Mouse (Mus musculus): ENCODE results near the gene Acsl6. TPM values are rescaled to one million over a fixed set of nuclear protein-coding genes. Genes with fewer than 3 reads are reported as not detected.

Acsl6 gene
- polyA plus RNA-seq (2014; fragmentation: Nextera tagmentation; extraction: Ambion mirVana): 0.22 and 0.28 TPM in 2 replicates

- peaks cover 0 to 8% of the 10 kb centered on the region in 2 experiments; a peak in 3 of 4 replicates for H3K4me1 ChIP-seq (ENCODE audit: control insufficient read depth in 2 of 2, insufficient read depth in 2 of 2, low read length in 2 of 2)
- peak within 1 kb of the TSS; percentile 47 to 50 for H3K4me3 ChIP-seq (ENCODE audit: control insufficient read depth in 1 of 2, insufficient read depth in 1 of 2, low read depth in 1 of 2, low read length in 2 of 2)
- H3K9me3 ChIP-seq (ENCODE audit: control insufficient read depth, low read length): 0 out of 2 replicates have a peak, but pooled peaks cover 3% of the 10 kb centered on the region
- 0 out of 2 replicates have a peak within 1 kb of the TSS, but pooled peaks have one; percentile 50 for H3K9ac ChIP-seq (ENCODE audit: low read length)
- H3K4me2 ChIP-seq (ENCODE audit: low read length): peak within 1 kb of the TSS; percentile 95
- no peak for ATAC-seq (ENCODE audit: insufficient number of reproducible peaks, insufficient read depth, low FRiP score, low read depth)
- H3K27ac ChIP-seq (replicated peaks in 1 of 2; ENCODE audit: control insufficient read depth in 1 of 2, insufficient read depth in 1 of 2, low read depth in 2 of 2, low read length in 2 of 2): no peak within 1 kb of the TSS
- under 1% methylated on average over 58 of the region's 59 CpGs for WGBS
- H3K27me3 ChIP-seq (ENCODE audit: control insufficient read depth, insufficient read depth, low read length): peaks cover 31% of the 10 kb centered on the region
- H3K36me3 ChIP-seq (ENCODE audit: control insufficient read depth, insufficient read depth, low read length): no peaks in the 10 kb centered on the region
These were observed at the start of gene Acsl6 for GRCm38 (mm10) chr11:54303728-54304470. Acsl6 (plus strand) TSS chr11:54303798.

- Histone ChIP-seq H3K36me3 (ENCODE audit: control insufficient read depth, insufficient read depth, low read length) (no peaks in the 10 kb centered on the region), H3K9me3 (ENCODE audit: control insufficient read depth, low read length) (no peaks in the 10 kb centered on the region), H3K27me3 (ENCODE audit: control insufficient read depth, insufficient read depth, low read length) (peaks cover 2% of the 10 kb centered on the region; the same call in 1 of the 2 replicates), H3K4me2 (ENCODE audit: low read length) (no peak overlapping the region), H3K9ac (ENCODE audit: low read length) (no peak overlapping the region), H3K27ac (replicated peaks in 1 of 2; ENCODE audit: control insufficient read depth in 1 of 2, insufficient read depth in 1 of 2, low read depth in 2 of 2, low read length in 2 of 2) (no peak overlapping the region), H3K4me3 (ENCODE audit: control insufficient read depth in 1 of 2, insufficient read depth in 1 of 2, low read depth in 1 of 2, low read length in 2 of 2) (no peak overlapping the region), H3K4me1 (ENCODE audit: control insufficient read depth in 2 of 2, insufficient read depth in 2 of 2, low read length in 2 of 2) (peaks cover 0 to 3% of the 10 kb centered on the region in 2 experiments; a peak in 1 of 4 replicates)
- no peak for ATAC-seq (ENCODE audit: insufficient number of reproducible peaks, insufficient read depth, low FRiP score, low read depth)
- 41% methylated on average over 4 of the region's 4 CpGs for WGBS
These were observed 49.5 kb upstream of the Acsl6 start for GRCm38 (mm10) chr11:54254114-54254513.

GRCm38 (mm10) chr11:54256624-54257376, 46.8 kb upstream of the Acsl6 start:
- H3K9ac ChIP-seq (ENCODE audit: low read length): no peak overlapping the region
- H3K27ac ChIP-seq (replicated peaks in 1 of 2; ENCODE audit: control insufficient read depth in 1 of 2, insufficient read depth in 1 of 2, low read depth in 2 of 2, low read length in 2 of 2): no peak overlapping the region
- no peaks in the 10 kb centered on the region for H3K9me3 ChIP-seq (ENCODE audit: control insufficient read depth, low read length)
- H3K4me1 ChIP-seq (ENCODE audit: control insufficient read depth in 2 of 2, insufficient read depth in 2 of 2, low read length in 2 of 2): no peaks in the 10 kb centered on the region
- ATAC-seq (ENCODE audit: insufficient number of reproducible peaks, insufficient read depth, low FRiP score, low read depth): no peak
- H3K4me2 ChIP-seq (ENCODE audit: low read length): no peak overlapping the region
- H3K27me3 ChIP-seq (ENCODE audit: control insufficient read depth, insufficient read depth, low read length): peaks cover 2% of the 10 kb centered on the region; the same call in 1 of the 2 replicates
- no peaks in the 10 kb centered on the region for H3K36me3 ChIP-seq (ENCODE audit: control insufficient read depth, insufficient read depth, low read length)
- 58% methylated on average over 3 of the region's 3 CpGs for WGBS
- H3K4me3 ChIP-seq (ENCODE audit: control insufficient read depth in 1 of 2, insufficient read depth in 1 of 2, low read depth in 1 of 2, low read length in 2 of 2): no peak overlapping the region

- Histone ChIP-seq H3K9me3 (ENCODE audit: control insufficient read depth, low read length) (no peaks in the 10 kb centered on the region), H3K27me3 (ENCODE audit: control insufficient read depth, insufficient read depth, low read length) (no peaks in the 10 kb centered on the region), H3K4me1 (ENCODE audit: control insufficient read depth in 2 of 2, insufficient read depth in 2 of 2, low read length in 2 of 2) (no peaks in the 10 kb centered on the region), H3K27ac (replicated peaks in 1 of 2; ENCODE audit: control insufficient read depth in 1 of 2, insufficient read depth in 1 of 2, low read depth in 2 of 2, low read length in 2 of 2) (no peak overlapping the region), H3K9ac (ENCODE audit: low read length) (no peak overlapping the region), H3K4me3 (ENCODE audit: control insufficient read depth in 1 of 2, insufficient read depth in 1 of 2, low read depth in 1 of 2, low read length in 2 of 2) (no peak overlapping the region), H3K4me2 (ENCODE audit: low read length) (no peak overlapping the region), H3K36me3 (ENCODE audit: control insufficient read depth, insufficient read depth, low read length) (no peaks in the 10 kb centered on the region)
- WGBS: 13% methylated on average over 1 of the region's 1 CpGs
- ATAC-seq (ENCODE audit: insufficient number of reproducible peaks, insufficient read depth, low FRiP score, low read depth): no peak
These were observed 40.1 kb upstream of the Acsl6 start for GRCm38 (mm10) chr11:54263405-54264031.

- Histone ChIP-seq H3K4me3 (ENCODE audit: control insufficient read depth in 1 of 2, insufficient read depth in 1 of 2, low read depth in 1 of 2, low read length in 2 of 2) (no peak overlapping the region), H3K4me2 (ENCODE audit: low read length) (no peak overlapping the region), H3K27me3 (ENCODE audit: control insufficient read depth, insufficient read depth, low read length) (no peaks in the 10 kb centered on the region), H3K36me3 (ENCODE audit: control insufficient read depth, insufficient read depth, low read length) (no peaks in the 10 kb centered on the region), H3K9ac (ENCODE audit: low read length) (no peak overlapping the region), H3K27ac (replicated peaks in 1 of 2; ENCODE audit: control insufficient read depth in 1 of 2, insufficient read depth in 1 of 2, low read depth in 2 of 2, low read length in 2 of 2) (no peak overlapping the region), H3K4me1 (ENCODE audit: control insufficient read depth in 2 of 2, insufficient read depth in 2 of 2, low read length in 2 of 2) (no peaks in the 10 kb centered on the region), H3K9me3 (ENCODE audit: control insufficient read depth, low read length) (no peaks in the 10 kb centered on the region)
- 47% methylated on average over 2 of the region's 2 CpGs for WGBS
- no peak for ATAC-seq (ENCODE audit: insufficient number of reproducible peaks, insufficient read depth, low FRiP score, low read depth)
These were observed 39.1 kb upstream of the Acsl6 start for GRCm38 (mm10) chr11:54264542-54264941.

GRCm38 (mm10) chr11:54267177-54267576, 36.4 kb upstream of the Acsl6 start, which contains the start of gene Il3:
Il3 (minus strand) TSS chr11:54267277.
- Histone ChIP-seq H3K4me2 (ENCODE audit: low read length) (no peak within 1 kb of the TSS), H3K4me1 (ENCODE audit: control insufficient read depth in 2 of 2, insufficient read depth in 2 of 2, low read length in 2 of 2) (no peaks in the 10 kb centered on the region), H3K27ac (replicated peaks in 1 of 2; ENCODE audit: control insufficient read depth in 1 of 2, insufficient read depth in 1 of 2, low read depth in 2 of 2, low read length in 2 of 2) (no peak within 1 kb of the TSS), H3K9ac (ENCODE audit: low read length) (no peak within 1 kb of the TSS), H3K9me3 (ENCODE audit: control insufficient read depth, low read length) (no peaks in the 10 kb centered on the region), H3K27me3 (ENCODE audit: control insufficient read depth, insufficient read depth, low read length) (no peaks in the 10 kb centered on the region), H3K36me3 (ENCODE audit: control insufficient read depth, insufficient read depth, low read length) (no peaks in the 10 kb centered on the region), H3K4me3 (ENCODE audit: control insufficient read depth in 1 of 2, insufficient read depth in 1 of 2, low read depth in 1 of 2, low read length in 2 of 2) (no peak within 1 kb of the TSS)
- no peak for ATAC-seq (ENCODE audit: insufficient number of reproducible peaks, insufficient read depth, low FRiP score, low read depth)
- WGBS: 77% methylated on average over 6 of the region's 6 CpGs

GRCm38 (mm10) chr11:54269191-54269896, 34.3 kb upstream of the Acsl6 start:
- no peak for ATAC-seq (ENCODE audit: insufficient number of reproducible peaks, insufficient read depth, low FRiP score, low read depth)
- Histone ChIP-seq H3K9me3 (ENCODE audit: control insufficient read depth, low read length) (no peaks in the 10 kb centered on the region), H3K4me1 (ENCODE audit: control insufficient read depth in 2 of 2, insufficient read depth in 2 of 2, low read length in 2 of 2) (no peaks in the 10 kb centered on the region), H3K4me3 (ENCODE audit: control insufficient read depth in 1 of 2, insufficient read depth in 1 of 2, low read depth in 1 of 2, low read length in 2 of 2) (no peak overlapping the region), H3K27me3 (ENCODE audit: control insufficient read depth, insufficient read depth, low read length) (no peaks in the 10 kb centered on the region), H3K36me3 (ENCODE audit: control insufficient read depth, insufficient read depth, low read length) (no peaks in the 10 kb centered on the region), H3K9ac (ENCODE audit: low read length) (no peak overlapping the region), H3K27ac (replicated peaks in 1 of 2; ENCODE audit: control insufficient read depth in 1 of 2, insufficient read depth in 1 of 2, low read depth in 2 of 2, low read length in 2 of 2) (no peak overlapping the region), H3K4me2 (ENCODE audit: low read length) (no peak overlapping the region)
- WGBS: 72% methylated on average over 3 of the region's 3 CpGs

Measured in heart, embryonic 14.5 days (tissue).